Mouse (Mus musculus) forebrain, embryonic 13.5 days (tissue): ENCODE data around the gene Haus6. TPM values are rescaled to one million over a fixed set of nuclear protein-coding genes. Genes with fewer than 3 reads are reported as not detected.

Experiments
- ATAC-seq: fragments of 200-750 bp; cut with Nextera tagmentation; 2 replicates; pipeline ENCODE4 v1.8.0; 2017
- H3K27ac ChIP-seq: fragments of 300-500 bp; sonication (generic); 2 replicates; pipeline ENCODE4 v1.5.1; 2015; ENCODE audit warnings: inconsistent platforms, mild to moderate bottlenecking, moderate library complexity
- H3K27me3 ChIP-seq: fragments of 300-500 bp; sonication (generic); 2 replicates; pipeline ENCODE4 v1.6.1; 2015; ENCODE audit warnings: mild to moderate bottlenecking, inconsistent platforms
- H3K36me3 ChIP-seq: fragments of 300-500 bp; sonication (generic); 2 replicates; pipeline ENCODE4 v1.6.1; 2015; ENCODE audit warnings: mild to moderate bottlenecking, inconsistent platforms; ENCODE audit not compliant: poor library complexity, severe bottlenecking
- H3K4me1 ChIP-seq: fragments of 300-500 bp; sonication (generic); 2 replicates; pipeline ENCODE4 v1.6.1; 2015; ENCODE audit warnings: inconsistent platforms
- H3K4me2 ChIP-seq: fragments of 300-500 bp; sonication (generic); 2 replicates; pipeline ENCODE4 v1.6.1; 2015; ENCODE audit warnings: inconsistent platforms, mild to moderate bottlenecking, moderate library complexity
- H3K4me3 ChIP-seq: fragments of 300-500 bp; sonication (generic); 2 replicates; pipeline ENCODE4 v1.5.1; 2015; ENCODE audit warnings: mild to moderate bottlenecking, inconsistent platforms
- H3K9ac ChIP-seq: fragments of 300-500 bp; sonication (generic); 2 replicates; pipeline ENCODE4 v1.6.1; 2015; ENCODE audit warnings: mild to moderate bottlenecking, inconsistent platforms
- H3K9me3 ChIP-seq: fragments of 300-500 bp; sonication (generic); replicated peaks from 2 replicates; pipeline ENCODE4 v1.6.1; 2016; ENCODE audit warnings: inconsistent platforms
- WGBS: fragments of 180-500 bp; shearing (Covaris S2); methylation state at CpG from one replicate; pipeline ENCODE4 v1.1.7; 2015; 5-methylcytosine and 5-hydroxymethylcytosine counted together
- polyA plus RNA-seq: library from polyadenylated mRNA; unstranded; fragments of >200 nt; fragmentation: Nextera tagmentation; extraction: Ambion mirVana; gene quantifications from 2 replicates; pipeline ENCODE4 v1.2.1, GENCODE M21; 2015

The Haus6 gene
- polyA plus RNA-seq, 1 experiment from 2014 or later: 19.6 TPM

- Histone ChIP-seq H3K27ac (no peak within 1 kb of the TSS), H3K36me3 (no peaks in the 10 kb centered on the region), H3K9ac (no peak within 1 kb of the TSS), H3K4me1 (no peaks in the 10 kb centered on the region), H3K4me2 (no peak within 1 kb of the TSS), H3K27me3 (no peaks in the 10 kb centered on the region), H3K9me3 (no peaks in the 10 kb centered on the region), H3K4me3 (no peak within 1 kb of the TSS)
- ATAC-seq: no peak
- WGBS: 91% methylated on average over 7 of the region's 7 CpGs
These were observed 53.6 kb downstream of the Haus6 start, which contains the start of gene Saxo1 for GRCm38 (mm10) chr4:86558228-86558627. Gene Saxo1, minus strand, starts transcription at chr4:86558328.

- no peaks in the 10 kb centered on the region for H3K27me3 ChIP-seq
- H3K4me3 ChIP-seq: no peak overlapping the region
- no peaks in the 10 kb centered on the region for H3K9me3 ChIP-seq
- no peak overlapping the region for H3K9ac ChIP-seq
- no peaks in the 10 kb centered on the region for H3K36me3 ChIP-seq
- H3K4me2 ChIP-seq: no peak overlapping the region
- ATAC-seq: no peak
- no peak overlapping the region for H3K27ac ChIP-seq
- 72% methylated on average over 7 of the region's 7 CpGs for WGBS
- H3K4me1 ChIP-seq: no peaks in the 10 kb centered on the region
These were observed 54.5 kb downstream of the Haus6 start for GRCm38 (mm10) chr4:86557371-86557770.

- Histone ChIP-seq H3K4me2 (no peak overlapping the region), H3K4me1 (no peaks in the 10 kb centered on the region), H3K4me3 (no peak overlapping the region), H3K27ac (no peak overlapping the region), H3K27me3 (no peaks in the 10 kb centered on the region), H3K9ac (no peak overlapping the region), H3K36me3 (no peaks in the 10 kb centered on the region), H3K9me3 (no peaks in the 10 kb centered on the region)
- WGBS: 30% methylated on average over 6 of the region's 6 CpGs
- peak; percentile 75 for ATAC-seq
These were observed 56.7 kb downstream of the Haus6 start for GRCm38 (mm10) chr4:86555035-86555707.

- H3K4me2 ChIP-seq: no peak overlapping the region
- no peaks in the 10 kb centered on the region for H3K27me3 ChIP-seq
- no peaks in the 10 kb centered on the region for H3K36me3 ChIP-seq
- no peak overlapping the region for H3K4me3 ChIP-seq
- no peak overlapping the region for H3K9ac ChIP-seq
- H3K9me3 ChIP-seq: no peaks in the 10 kb centered on the region
- 90% methylated on average over 9 of the region's 9 CpGs for WGBS
- ATAC-seq: no peak
- peaks cover 5% of the 10 kb centered on the region; the same call in 1 of the 2 replicates for H3K4me1 ChIP-seq
- H3K27ac ChIP-seq: no peak overlapping the region
These were observed 63.5 kb downstream of the Haus6 start for GRCm38 (mm10) chr4:86548332-86548731.

GRCm38 (mm10) chr4:86545615-86546014, 66.2 kb downstream of the Haus6 start:
- WGBS: 68% methylated on average over 5 of the region's 5 CpGs
- H3K27me3 ChIP-seq: no peaks in the 10 kb centered on the region
- H3K4me2 ChIP-seq: no peak overlapping the region
- peaks cover 5% of the 10 kb centered on the region; the same call in 1 of the 2 replicates for H3K4me1 ChIP-seq
- H3K9me3 ChIP-seq: no peaks in the 10 kb centered on the region
- 0 out of 2 replicates have a peak, but pooled peaks have one; percentile 27 for ATAC-seq
- no peak overlapping the region for H3K27ac ChIP-seq
- no peak overlapping the region for H3K4me3 ChIP-seq
- H3K36me3 ChIP-seq: no peaks in the 10 kb centered on the region
- no peak overlapping the region for H3K9ac ChIP-seq

GRCm38 (mm10) chr4:86543999-86544398, 67.9 kb downstream of the Haus6 start:
- no peaks in the 10 kb centered on the region for H3K27me3 ChIP-seq
- H3K4me1 ChIP-seq: peaks cover 5% of the 10 kb centered on the region; the same call in 1 of the 2 replicates
- 50% methylated on average over 3 of the region's 3 CpGs for WGBS
- H3K4me2 ChIP-seq: no peak overlapping the region
- no peak overlapping the region for H3K4me3 ChIP-seq
- H3K27ac ChIP-seq: no peak overlapping the region
- no peaks in the 10 kb centered on the region for H3K36me3 ChIP-seq
- ATAC-seq: no peak
- H3K9me3 ChIP-seq: no peaks in the 10 kb centered on the region
- H3K9ac ChIP-seq: no peak overlapping the region

- no peaks in the 10 kb centered on the region for H3K9me3 ChIP-seq
- H3K27me3 ChIP-seq: no peaks in the 10 kb centered on the region
- H3K36me3 ChIP-seq: no peaks in the 10 kb centered on the region
- no peak overlapping the region for H3K4me3 ChIP-seq
- WGBS: 90% methylated on average over 1 of the region's 1 CpGs
- no peak for ATAC-seq
- no peak overlapping the region for H3K4me2 ChIP-seq
- peaks cover 5% of the 10 kb centered on the region; the same call in 1 of the 2 replicates for H3K4me1 ChIP-seq
- H3K27ac ChIP-seq: no peak overlapping the region
- no peak overlapping the region for H3K9ac ChIP-seq
These were observed 70.3 kb downstream of the Haus6 start for GRCm38 (mm10) chr4:86541573-86541972.

- H3K4me1 ChIP-seq: peaks cover 2% of the 10 kb centered on the region; the same call in 1 of the 2 replicates
- H3K27ac ChIP-seq: no peak overlapping the region
- no peak overlapping the region for H3K4me3 ChIP-seq
- WGBS: 91% methylated on average over 5 of the region's 5 CpGs
- no peak for ATAC-seq
- H3K9ac ChIP-seq: no peak overlapping the region
- no peak overlapping the region for H3K4me2 ChIP-seq
- H3K9me3 ChIP-seq: no peaks in the 10 kb centered on the region
- H3K36me3 ChIP-seq: no peaks in the 10 kb centered on the region
- no peaks in the 10 kb centered on the region for H3K27me3 ChIP-seq
These were observed 72.9 kb downstream of the Haus6 start for GRCm38 (mm10) chr4:86538936-86539335.

- Histone ChIP-seq H3K27me3 (no peaks in the 10 kb centered on the region), H3K4me3 (no peak overlapping the region), H3K4me2 (no peak overlapping the region), H3K27ac (no peak overlapping the region), H3K4me1 (no peaks in the 10 kb centered on the region), H3K9me3 (no peaks in the 10 kb centered on the region), H3K9ac (no peak overlapping the region), H3K36me3 (no peaks in the 10 kb centered on the region)
- no peak for ATAC-seq
- WGBS: 48% methylated on average over 4 of the region's 4 CpGs
These were observed 73.9 kb downstream of the Haus6 start for GRCm38 (mm10) chr4:86537972-86538371.

GRCm38 (mm10) chr4:86534091-86534481, 77.8 kb downstream of the Haus6 start:
- no peak overlapping the region for H3K27ac ChIP-seq
- H3K4me3 ChIP-seq: no peak overlapping the region
- no peak overlapping the region for H3K9ac ChIP-seq
- no peak for ATAC-seq
- H3K4me2 ChIP-seq: no peak overlapping the region
- no peaks in the 10 kb centered on the region for H3K36me3 ChIP-seq
- 79% methylated on average over 5 of the region's 5 CpGs for WGBS
- H3K27me3 ChIP-seq: no peaks in the 10 kb centered on the region
- no peaks in the 10 kb centered on the region for H3K4me1 ChIP-seq
- no peaks in the 10 kb centered on the region for H3K9me3 ChIP-seq

- 93% methylated on average over 8 of the region's 8 CpGs for WGBS
- H3K4me3 ChIP-seq: no peak overlapping the region
- no peak overlapping the region for H3K27ac ChIP-seq
- H3K36me3 ChIP-seq: no peaks in the 10 kb centered on the region
- no peak overlapping the region for H3K9ac ChIP-seq
- no peaks in the 10 kb centered on the region for H3K27me3 ChIP-seq
- H3K4me1 ChIP-seq: no peaks in the 10 kb centered on the region
- H3K4me2 ChIP-seq: no peak overlapping the region
- no peaks in the 10 kb centered on the region for H3K9me3 ChIP-seq
- ATAC-seq: no peak
These were observed 78.3 kb downstream of the Haus6 start for GRCm38 (mm10) chr4:86533406-86534090.

GRCm38 (mm10) chr4:86529161-86529560, 82.7 kb downstream of the Haus6 start:
- ATAC-seq: no peak
- 77% methylated on average over 6 of the region's 6 CpGs for WGBS

More at GRCm38 (mm10) chr4:86529161-86529560, 82.7 kb downstream of the Haus6 start:
- no peaks in the 10 kb centered on the region for H3K36me3 ChIP-seq
- no peaks in the 10 kb centered on the region for H3K4me1 ChIP-seq
- H3K27ac ChIP-seq: no peak overlapping the region
- H3K27me3 ChIP-seq: no peaks in the 10 kb centered on the region
- H3K9ac ChIP-seq: no peak overlapping the region
- H3K9me3 ChIP-seq: no peaks in the 10 kb centered on the region
- no peak overlapping the region for H3K4me3 ChIP-seq
- H3K4me2 ChIP-seq: no peak overlapping the region
